Mouse (Mus musculus) CH12.LX (cell line): ENCODE results near the gene Tent5c. TPM values are rescaled to one million over a fixed set of nuclear protein-coding genes. Genes with fewer than 3 reads are reported as not detected.

ENCODE experiments used
- DNase-seq: peaks from one replicate; pipeline ENCODE4 v3.0.0-alpha.2; 2013; ENCODE audit errors: extremely low read depth
- H3K27ac ChIP-seq: 2 replicates; pipeline ENCODE4 v1.5.1; 2012; ENCODE audit warnings: low read depth, mild to moderate bottlenecking, control low read depth, moderate library complexity; ENCODE audit not compliant: insufficient read depth
- H3K27me3 ChIP-seq: replicated peaks from 2 replicates; pipeline ENCODE3; 2012; ENCODE audit warnings: inconsistent platforms
- H3K36me3 ChIP-seq, 2 experiments: replicated peaks in 1 of 2; 2 replicates each; pipeline versions ENCODE3 to v1.6.1; 2012; ENCODE audit warnings: inconsistent platforms in 1 of 2, low read length in 1 of 2, mild to moderate bottlenecking in 1 of 2, mixed read lengths in 1 of 2, moderate library complexity in 1 of 2; ENCODE audit not compliant: control insufficient read depth in 1 of 2, insufficient read depth in 1 of 2
- H3K4me1 ChIP-seq, 2 experiments: 2 replicates each; pipeline ENCODE4 v1.6.1; 2012; ENCODE audit warnings: inconsistent platforms in 1 of 2, moderate library complexity in 1 of 2; ENCODE audit not compliant: insufficient read depth in 2 of 2, control insufficient read depth in 1 of 2
- H3K4me2 ChIP-seq: 2 replicates; pipeline ENCODE4 v1.6.1; 2012; ENCODE audit warnings: low read depth, mild to moderate bottlenecking, control low read depth; ENCODE audit not compliant: poor library complexity, insufficient read depth, severe bottlenecking
- H3K4me3 ChIP-seq, 3 experiments: fragments of 150-350 bp in 1 of 3; sonication (generic) in 1 of 3; replicated peaks in 1 of 3; 2 replicates each; pipeline versions ENCODE3 to v1.5.1; 2011 to 2012; ENCODE audit warnings: low read depth in 2 of 3, low read length in 2 of 3, mild to moderate bottlenecking in 2 of 3, moderate library complexity in 2 of 3, control low read depth in 1 of 3, improper control_type of control experiment in 1 of 3, inconsistent platforms in 1 of 3, mixed read lengths in 1 of 3; ENCODE audit not compliant: poor library complexity in 1 of 3
- H3K79me2 ChIP-seq: replicated peaks from 2 replicates; pipeline ENCODE4 v1.6.1; 2012; ENCODE audit warnings: mild to moderate bottlenecking, moderate library complexity; ENCODE audit not compliant: control insufficient read depth, poor library complexity, insufficient read depth, severe bottlenecking; ENCODE audit errors: extremely low read depth
- H3K9ac ChIP-seq: 2 replicates; pipeline ENCODE4 v1.6.1; 2012; ENCODE audit warnings: low read depth, mild to moderate bottlenecking, control low read depth, moderate library complexity; ENCODE audit not compliant: insufficient read depth
- H3K9me3 ChIP-seq: replicated peaks from 2 replicates; pipeline ENCODE3; 2012; ENCODE audit warnings: low read length, inconsistent platforms, mixed read lengths
- BHLHE40 ChIP-seq: IDR thresholded peaks from 2 replicates; pipeline ENCODE4 v1.6.1; 2011; ENCODE audit warnings: mild to moderate bottlenecking, low read depth, low read length, improper control_type of control experiment
- CHD2 ChIP-seq: IDR thresholded peaks from 2 replicates; pipeline ENCODE4 v1.6.1; 2011; ENCODE audit warnings: low read length, improper control_type of control experiment
- HCFC1 ChIP-seq: IDR thresholded peaks from 2 replicates; pipeline ENCODE4 v1.6.1; 2012; ENCODE audit warnings: low read depth, mild to moderate bottlenecking, inconsistent platforms, low read length, improper control_type of control experiment
- KAT2A ChIP-seq: IDR thresholded peaks from 2 replicates; pipeline ENCODE4 v1.6.1; 2012; ENCODE audit warnings: low read length, improper control_type of control experiment, inconsistent platforms; ENCODE audit not compliant: insufficient replicate concordance
- MAZ ChIP-seq: IDR thresholded peaks from 2 replicates; pipeline ENCODE4 v1.6.1; 2012; ENCODE audit warnings: low read depth, mild to moderate bottlenecking, inconsistent platforms, low read length, improper control_type of control experiment, moderate library complexity
- MEF2A ChIP-seq: IDR thresholded peaks from 2 replicates; pipeline ENCODE4 v1.6.1; 2014; ENCODE audit warnings: low read depth, mild to moderate bottlenecking, inconsistent platforms, low read length, improper control_type of control experiment, borderline replicate concordance
- NRF1 ChIP-seq: IDR thresholded peaks from 2 replicates; pipeline ENCODE4 v1.6.1; 2014; ENCODE audit warnings: low read depth, mild to moderate bottlenecking, inconsistent platforms, low read length, improper control_type of control experiment, moderate library complexity
- POLR2AphosphoS2 ChIP-seq: IDR thresholded peaks from 2 replicates; pipeline ENCODE4 v1.6.1; 2011; ENCODE audit warnings: low read depth, low read length, improper control_type of control experiment
- RCOR1 ChIP-seq: conservative IDR thresholded peaks from 2 replicates; pipeline ENCODE4 v1.6.1; 2012; ENCODE audit warnings: low read depth, mild to moderate bottlenecking, inconsistent platforms, low read length, improper control_type of control experiment
- SMC3 ChIP-seq: IDR thresholded peaks from 2 replicates; pipeline ENCODE4 v1.6.1; 2011; ENCODE audit warnings: low read depth, low read length, improper control_type of control experiment
- TCF12 ChIP-seq: IDR thresholded peaks from 2 replicates; pipeline ENCODE4 v1.6.1; 2014; ENCODE audit warnings: low read depth, mild to moderate bottlenecking, inconsistent platforms, low read length, improper control_type of control experiment
- UBTF ChIP-seq: IDR thresholded peaks from 2 replicates; pipeline ENCODE4 v1.6.1; 2012; ENCODE audit warnings: low read depth, mild to moderate bottlenecking, inconsistent platforms, low read length, improper control_type of control experiment, moderate library complexity
- USF1 ChIP-seq: IDR thresholded peaks from 2 replicates; pipeline ENCODE4 v1.6.1; 2014; ENCODE audit warnings: low read depth, mild to moderate bottlenecking, inconsistent platforms, low read length, improper control_type of control experiment
- USF2 ChIP-seq: conservative IDR thresholded peaks from 2 replicates; pipeline ENCODE4 v1.6.1; 2011; ENCODE audit warnings: low read depth, low read length, improper control_type of control experiment
- ZC3H11A ChIP-seq: IDR thresholded peaks from 2 replicates; pipeline ENCODE4 v1.6.1; 2012; ENCODE audit warnings: low read depth, mild to moderate bottlenecking, inconsistent platforms, low read length, improper control_type of control experiment
- ZMIZ1 ChIP-seq: IDR thresholded peaks from 2 replicates; pipeline ENCODE4 v1.6.1; 2012; ENCODE audit warnings: low read depth, mild to moderate bottlenecking, inconsistent platforms, low read length, improper control_type of control experiment
- ZNF384 ChIP-seq: IDR thresholded peaks from 2 replicates; pipeline ENCODE4 v1.6.1; 2012; ENCODE audit warnings: low read depth, low read length, improper control_type of control experiment, inconsistent platforms
- dilution Hi-C: fragments of 300-500 bp; cut with MboI; formaldehyde crosslinking; loops from 2 replicates; pipeline ENCODE4 v1.14.3; 2020; ENCODE audit warnings: low sequenced_read_pairs; ENCODE audit not compliant: extremely low pct_unique_long_range_greater_than_20kb, extremely low pct_ligation_motif_present
- in situ Hi-C: fragments of 300-500 bp; cut with MboI; formaldehyde crosslinking; loops from 3 replicates; pipeline ENCODE4 v1.14.3; 2019; ENCODE audit warnings: low sequenced_read_pairs, low pct_ligation_motif_present, low pct_unique_long_range_greater_than_20kb, mixed read lengths
- polyA plus RNA-seq: library from polyadenylated mRNA; unstranded; fragments of >175 nt; gene quantifications from 2 replicates; pipeline ENCODE4 v1.2.1, GENCODE M21; 2012; ENCODE audit warnings: low read depth; ENCODE audit not compliant: insufficient read length
- total RNA-seq, 2 experiments: library from RNA; depleted of rRNA; stranded (reverse); fragments of 300-350 nt in 1 of 2; fragments of >200 nt in 1 of 2; gene quantifications; 2 replicates each; pipeline ENCODE4 v1.2.3; 2012 to 2014

The Tent5c gene
- total and polyA plus RNA-seq, 3 experiments: 10.6 to 18.7 (median 12.3) TPM

DNA sequence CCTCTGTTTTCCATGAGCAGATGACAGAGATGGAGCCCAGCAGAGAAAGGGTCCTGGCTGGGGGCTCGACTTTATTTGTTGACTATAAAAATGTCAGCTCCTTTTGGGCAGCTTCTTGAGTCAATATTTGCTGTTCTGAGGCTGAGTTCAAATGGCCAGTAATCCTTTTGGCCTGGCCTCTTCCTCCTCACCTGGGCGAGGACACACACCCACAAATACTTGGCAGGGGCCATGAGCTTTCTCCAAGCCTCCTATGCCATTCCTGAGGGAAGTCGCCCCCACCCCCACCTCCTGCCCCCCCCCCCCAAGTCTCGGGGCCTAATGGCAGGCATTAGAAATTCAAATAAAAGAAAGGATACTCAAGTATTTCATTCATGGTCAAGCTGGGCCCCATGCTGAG is 46.8 kb upstream of the Tent5c start:
- Histone ChIP-seq H3K9ac (no peak overlapping the region), H3K4me2 (no peak overlapping the region)
- TF ChIP-seq MEF2A (no peak), ZNF384 (no peak), KAT2A (no peak), USF2 (no peak)
- TF ChIP-seq, all 38 proteins: peak for 0
- no peak overlapping the region for H3K4me3 ChIP-seq
- no peak overlapping the region for H3K27ac ChIP-seq
- DNase-seq: no peak
- H3K9me3 ChIP-seq: no peaks in the 10 kb centered on the region
- H3K36me3 ChIP-seq: no peaks in the 10 kb centered on the region
- in situ Hi-C loops (loop anchor here (5.0 kb wide), 1 partner anchor 34 kb away; no protein-coding TSS in a partner anchor), dilution Hi-C loops (no loop called here)
- H3K27me3 ChIP-seq: no peaks in the 10 kb centered on the region
- H3K79me2 ChIP-seq: no peaks in the 10 kb centered on the region
- H3K4me1 ChIP-seq: peaks cover 8 to 50% of the 10 kb centered on the region in 2 experiments

- Histone ChIP-seq H3K4me3 (no peak overlapping the region), H3K27me3 (no peaks in the 10 kb centered on the region), H3K27ac (no peak overlapping the region), H3K9ac (no peak overlapping the region), H3K4me2 (no peak overlapping the region), H3K4me1 (peaks cover 11 to 56% of the 10 kb centered on the region in 2 experiments), H3K9me3 (no peaks in the 10 kb centered on the region), H3K36me3 (no peaks in the 10 kb centered on the region), H3K79me2 (no peaks in the 10 kb centered on the region)
- no peak for DNase-seq
- dilution Hi-C loops: no loop called here
- in situ Hi-C loops: loop anchor here (5.0 kb wide), 1 partner anchor 33 kb away; no protein-coding TSS in a partner anchor
- TF ChIP-seq UBTF (no peak), TCF12 (no peak), USF2 (no peak), ZMIZ1 (no peak), BHLHE40 (no peak), ZC3H11A (no peak), CHD2 (no peak), HCFC1 (no peak), RCOR1 (no peak), NRF1 (no peak), KAT2A (no peak), USF1 (no peak), MEF2A (no peak), POLR2AphosphoS2 (no peak), SMC3 (no peak), MAZ (no peak)
These were observed 46.2 kb upstream of the Tent5c start for GRCm38 (mm10) chr3:100535298-100535697.
